Mouse (Mus musculus) lung, postnatal 0 days (tissue): ENCODE measurements around the gene Mknk1.

ENCODE experiments used
- CTCF ChIP-seq: IDR thresholded peaks from 2 replicates; pipeline ENCODE4 v1.5.1; 2016; ENCODE audit warnings: antibody characterized with exemption, mild to moderate bottlenecking
- EP300 ChIP-seq: IDR thresholded peaks from 2 replicates; pipeline ENCODE4 v1.6.1; 2016; ENCODE audit warnings: antibody characterized with exemption, mild to moderate bottlenecking, control low read depth

DNA sequence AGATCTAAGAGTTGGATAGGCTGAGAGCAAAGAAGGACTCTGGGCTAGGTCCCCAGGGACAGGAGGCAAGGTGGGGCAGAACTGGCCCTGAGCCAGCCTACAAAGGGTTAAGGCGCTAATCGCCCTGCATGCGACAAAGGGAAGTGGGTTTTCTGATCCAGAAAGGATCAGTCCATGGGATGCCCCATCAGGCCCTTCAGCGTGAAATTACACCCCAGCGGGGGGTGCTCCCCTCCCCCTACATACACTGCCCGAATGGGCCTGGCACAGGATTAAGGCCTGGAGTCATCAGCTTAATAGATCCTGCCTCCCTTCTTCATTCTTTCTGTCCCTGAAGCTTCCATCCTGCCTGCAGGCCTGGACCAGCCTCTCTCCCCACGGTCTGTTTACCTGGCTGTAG, 66.7 kb downstream of the Mknk1 start:
- TF ChIP-seq CTCF, result no peak
- no peak for TF ChIP-seq EP300
